10 mouse cellular contexts compared by ENCODE assay signal in the genomic region with DNA sequence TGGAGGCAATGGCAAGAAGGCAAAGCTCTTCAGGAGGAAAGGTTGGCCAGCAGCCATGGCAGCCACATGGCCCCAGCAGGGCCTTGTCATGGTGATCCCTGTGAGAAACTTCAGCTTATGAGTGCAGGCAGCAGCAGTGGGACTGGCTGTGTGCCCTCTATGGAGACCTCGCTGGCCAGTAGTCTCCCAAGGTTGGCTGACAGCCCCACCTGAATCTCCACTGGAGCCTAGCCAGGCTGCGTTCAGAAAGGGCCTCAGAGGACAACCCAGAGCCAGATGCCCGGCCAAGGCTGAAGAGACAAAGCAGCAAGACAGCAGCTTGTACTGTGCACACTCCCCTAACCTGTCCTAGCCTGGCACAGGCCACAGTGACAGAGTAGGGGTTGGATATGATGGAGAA. TPM values are rescaled to one million over a fixed set of nuclear protein-coding genes. Genes with fewer than 3 reads are reported as not detected.
DNase-seq lines count a peak whose midpoint lies in the region; ATAC-seq lines count a peak whose summit lies in the region.
"Had no signal": no experiment of that assay in that cellular context is flagged by ENCODE, and none has a peak within 500 bp of the region (broad histone marks: within the 10 kb centered on the region; RNA-seq: fewer than 3 reads in every experiment).

No protein-coding gene starts in this region.

- no peaks in the 10 kb centered on the region for H3K9me3 ChIP-seq in forebrain, embryonic 12.5 days
- H3K9me3 ChIP-seq in forebrain, embryonic 16.5 days (ENCODE audit: control insufficient read depth, low read length), result no peaks in the 10 kb centered on the region
- H3K9me3 ChIP-seq in heart, embryonic 16.5 days (replicated peaks; ENCODE audit: control insufficient read depth, low read length), result no peaks in the 10 kb centered on the region

- peaks cover 21% of the 10 kb centered on the region for H3K4me1 ChIP-seq in forebrain, embryonic 12.5 days
- H3K4me1 ChIP-seq in forebrain, embryonic 16.5 days (replicated peaks; ENCODE audit: control insufficient read depth, insufficient read depth, low read length), result peaks cover 5% of the 10 kb centered on the region
- peaks cover 26% of the 10 kb centered on the region for H3K4me1 ChIP-seq in heart, embryonic 16.5 days (ENCODE audit: control insufficient read depth, insufficient read depth, low read length)

- H3K4me2 ChIP-seq in forebrain, embryonic 12.5 days, result no peak overlapping the region
- H3K4me2 ChIP-seq in forebrain, embryonic 16.5 days (ENCODE audit: low read length), result no peak overlapping the region
- no peak overlapping the region for H3K4me2 ChIP-seq in heart, embryonic 16.5 days (ENCODE audit: low read depth, low read length)

- H3K9ac ChIP-seq in forebrain, embryonic 12.5 days, result peak overlapping the region; percentile 42; the same call in 1 of the 2 replicates
- no peak overlapping the region for H3K9ac ChIP-seq in forebrain, embryonic 16.5 days (replicated peaks; ENCODE audit: low read depth, low read length)
- H3K9ac ChIP-seq in heart, embryonic 16.5 days (ENCODE audit: low read length), result no peak overlapping the region

- H3K36me3 ChIP-seq in forebrain, embryonic 12.5 days (replicated peaks), result peaks cover 22% of the 10 kb centered on the region
- H3K36me3 ChIP-seq in forebrain, embryonic 16.5 days (ENCODE audit: control insufficient read depth, insufficient read depth), result peaks cover 7% of the 10 kb centered on the region; the same call in 1 of the 2 replicates
- peaks cover 7% of the 10 kb centered on the region for H3K36me3 ChIP-seq in heart, embryonic 16.5 days (ENCODE audit: control insufficient read depth, insufficient read depth)

- 0 out of 2 replicates have a peak overlapping the region, but pooled peaks have one; percentile 46 for H3K27ac ChIP-seq in forebrain, embryonic 12.5 days
- no peak overlapping the region for H3K27ac ChIP-seq in forebrain, embryonic 16.5 days (ENCODE audit: low read length)
- peak overlapping the region; percentile 61 for H3K27ac ChIP-seq in heart, embryonic 16.5 days (ENCODE audit: low read length)

- no peak overlapping the region for H3K4me3 ChIP-seq in forebrain, embryonic 12.5 days (replicated peaks)
- no peak overlapping the region for H3K4me3 ChIP-seq in forebrain, embryonic 16.5 days (replicated peaks; ENCODE audit: low read length)
- H3K4me3 ChIP-seq in heart, embryonic 16.5 days (ENCODE audit: low read length), result no peak overlapping the region
- H3K4me3 ChIP-seq: myocyte had no signal

- H3K27me3 ChIP-seq in forebrain, embryonic 12.5 days, result peaks cover 19% of the 10 kb centered on the region
- no peaks in the 10 kb centered on the region for H3K27me3 ChIP-seq in forebrain, embryonic 16.5 days (replicated peaks; ENCODE audit: control insufficient read depth, insufficient read depth, low read length)
- peaks cover 7% of the 10 kb centered on the region; the same call in 1 of the 2 replicates for H3K27me3 ChIP-seq in heart, embryonic 16.5 days (ENCODE audit: control insufficient read depth, insufficient read depth, low read length)

- peak; percentile 94 for DNase-seq in cerebellum, postnatal 10 days
- peak; percentile 85 for DNase-seq in kidney, postnatal 14 days
- peak; percentile 94 for DNase-seq in skeletal muscle tissue, adult 2 months (ENCODE audit: low read depth, low spot score)
- no peak for DNase-seq in right cerebral cortex, postnatal 36 days (ENCODE audit: low spot score in 2 of 2)
- DNase-seq in layer of hippocampus, adult 9-10 months (ENCODE audit: low spot score), result no peak

- 73% methylated on average over 3 of the region's 3 CpGs for WGBS in forebrain, embryonic 12.5 days
- WGBS in forebrain, embryonic 16.5 days, result 58% methylated on average over 3 of the region's 3 CpGs
- 33% methylated on average over 3 of the region's 3 CpGs for WGBS in heart, embryonic 16.5 days

- ATAC-seq in forebrain, embryonic 12.5 days (ENCODE audit: low FRiP score), result no peak
- ATAC-seq in forebrain, embryonic 16.5 days, result no peak
- ATAC-seq in heart, embryonic 16.5 days (replicated peaks; ENCODE audit: extremely low read depth, insufficient read depth, low FRiP score), result peak; percentile 47

RNA-seq across cellular contexts. Expression of gene Gcgr, which starts 8.0 kb away (rescaled TPM):
- 0.09 TPM in 1 of 2 replicates, not detected in the other for polyA plus RNA-seq in forebrain, embryonic 12.5 days (2016; fragmentation: Nextera tagmentation; extraction: Ambion mirVana)
- 0.43 TPM in 1 of 2 replicates, not detected in the other for polyA plus RNA-seq in forebrain, embryonic 16.5 days (2015; fragmentation: Nextera tagmentation; extraction: Ambion mirVana)
- 1.4 and 2.7 TPM in 2 replicates for polyA plus RNA-seq in heart, embryonic 16.5 days (2015; fragmentation: Nextera tagmentation; extraction: Ambion mirVana)

RNA-seq across cellular contexts. Expression of gene Mcrip1, which starts 11.0 kb away (rescaled TPM):
- 209 and 214 TPM in 2 replicates for polyA plus RNA-seq in forebrain, embryonic 12.5 days (2016; fragmentation: Nextera tagmentation; extraction: Ambion mirVana)
- polyA plus RNA-seq in forebrain, embryonic 16.5 days (2015; fragmentation: Nextera tagmentation; extraction: Ambion mirVana), result 222 and 241 TPM in 2 replicates
- polyA plus RNA-seq in heart, embryonic 16.5 days (2015; fragmentation: Nextera tagmentation; extraction: Ambion mirVana), result 134 and 139 TPM in 2 replicates

RNA-seq across cellular contexts. Expression of gene Ppp1r27, which starts 12.4 kb away (rescaled TPM):
- polyA plus RNA-seq in forebrain, embryonic 12.5 days (2016; fragmentation: Nextera tagmentation; extraction: Ambion mirVana), result not detected in 2 replicates
- not detected in 2 replicates for polyA plus RNA-seq in forebrain, embryonic 16.5 days (2015; fragmentation: Nextera tagmentation; extraction: Ambion mirVana)
- 3.3 and 8.5 TPM in 2 replicates for polyA plus RNA-seq in heart, embryonic 16.5 days (2015; fragmentation: Nextera tagmentation; extraction: Ambion mirVana)
- polyA plus RNA-seq: embryonic facial prominence, embryonic 11.5 days had no signal

RNA-seq across cellular contexts. Expression of gene P4hb, which starts 34.6 kb away (rescaled TPM):
- 334 and 362 TPM in 2 replicates for polyA plus RNA-seq in forebrain, embryonic 12.5 days (2016; fragmentation: Nextera tagmentation; extraction: Ambion mirVana)
- polyA plus RNA-seq in forebrain, embryonic 16.5 days (2015; fragmentation: Nextera tagmentation; extraction: Ambion mirVana), result 238 and 265 TPM in 2 replicates
- 435 and 437 TPM in 2 replicates for polyA plus RNA-seq in heart, embryonic 16.5 days (2015; fragmentation: Nextera tagmentation; extraction: Ambion mirVana)

RNA-seq across cellular contexts. Expression of gene Arhgdia, which starts 42.9 kb away (rescaled TPM):
- 496 and 513 TPM in 2 replicates for polyA plus RNA-seq in forebrain, embryonic 12.5 days (2016; fragmentation: Nextera tagmentation; extraction: Ambion mirVana)
- polyA plus RNA-seq in forebrain, embryonic 16.5 days (2015; fragmentation: Nextera tagmentation; extraction: Ambion mirVana), result 477 and 485 TPM in 2 replicates
- 435 and 439 TPM in 2 replicates for polyA plus RNA-seq in heart, embryonic 16.5 days (2015; fragmentation: Nextera tagmentation; extraction: Ambion mirVana)

Comparison
In these comparisons a context has a peak if more than half of its experiments do, and no peak if none do; other contexts are left out.
1. DNase-seq: peak in cerebellum, postnatal 10 days (2 of 2), kidney, postnatal 14 days (single experiment) and skeletal muscle tissue, adult 2 months (single experiment); none in right cerebral cortex, postnatal 36 days (0 of 2) and layer of hippocampus, adult 9-10 months (single experiment).